In genomic region chr2:30407221-30407620, GRCm38 (mm10) we compare ENCODE assay signal across 19 mouse cellular contexts. TPM values are rescaled to one million over a fixed set of nuclear protein-coding genes. Genes with fewer than 3 reads are reported as not detected.
DNase-seq lines count a peak whose midpoint lies in the region; ATAC-seq and TF ChIP-seq lines count a peak whose summit lies in the region.
"Had no signal": no experiment of that assay in that cellular context is flagged by ENCODE, and none has a peak within 500 bp of the region (broad histone marks: within the 10 kb centered on the region; RNA-seq: fewer than 3 reads in every experiment).

No protein-coding gene starts in this region.

- no peak for TF ChIP-seq CTCF in lung, adult 2 months (IDR thresholded peaks at IDR 0.05; ENCODE audit: insufficient read depth, low read length)
- TF ChIP-seq CTCF in small intestine, adult 2 months (IDR thresholded peaks at IDR 0.05; ENCODE audit: extremely low read depth, insufficient read length, insufficient replicate concordance, low read depth, low read length), result no peak

- no peaks in the 10 kb centered on the region for H3K27me3 ChIP-seq in small intestine, adult 2 months (ENCODE audit: control insufficient read depth, insufficient read depth, low read length)
- H3K27me3 ChIP-seq: embryonic facial prominence, embryonic 12.5 days; forebrain, embryonic 15.5 days; hindbrain, embryonic 13.5 days had no signal

- peak overlapping the region; percentile 80 for H3K27ac ChIP-seq in small intestine, adult 2 months (ENCODE audit: insufficient read depth, low read depth, low read length)
- H3K27ac ChIP-seq: embryonic facial prominence, embryonic 12.5 days; forebrain, embryonic 15.5 days; heart, embryonic 10.5 days; hindbrain, embryonic 13.5 days; hindbrain, postnatal 0 days had no signal

- WGBS in lung, adult 2 months, result 85% methylated on average over 2 of the region's 2 CpGs
- 55% methylated on average over 2 of the region's 2 CpGs for WGBS in small intestine, adult 2 months

- H3K4me1 ChIP-seq in lung, adult 2 months (ENCODE audit: control insufficient read depth, insufficient read depth, low read length), result no peaks in the 10 kb centered on the region
- peaks cover 25% of the 10 kb centered on the region for H3K4me1 ChIP-seq in small intestine, adult 2 months (ENCODE audit: control insufficient read depth, insufficient read depth, insufficient read length, low read length)
- H3K4me1 ChIP-seq: embryonic facial prominence, embryonic 12.5 days; forebrain, embryonic 15.5 days; hindbrain, embryonic 13.5 days had no signal

- H3K4me3 ChIP-seq in lung, adult 2 months (replicated peaks; ENCODE audit: extremely low read depth, low read depth, low read length), result no peak overlapping the region
- H3K4me3 ChIP-seq in small intestine, adult 2 months (ENCODE audit: low read depth, low read length), result no peak overlapping the region
- H3K4me3 ChIP-seq: embryonic facial prominence, embryonic 12.5 days; forebrain, embryonic 15.5 days; heart, embryonic 10.5 days; hindbrain, embryonic 13.5 days had no signal

- no peak for TF ChIP-seq POLR2A in lung, adult 2 months (IDR thresholded peaks at IDR 0.05; ENCODE audit: borderline replicate concordance, extremely low read depth, low read depth, low read length)
- no peak for TF ChIP-seq POLR2A in small intestine, adult 2 months (IDR thresholded peaks at IDR 0.05; ENCODE audit: low read depth, low read length)

- peaks cover 56% of the 10 kb centered on the region for H3K36me3 ChIP-seq in small intestine, adult 2 months (ENCODE audit: control insufficient read depth, insufficient read depth, low read length)

- peak; percentile 36 for DNase-seq in lung, postnatal 36 days
- DNase-seq in lung, adult 2 months, result no peak
- DNase-seq in kidney, postnatal 10 days, result no peak
- no peak for DNase-seq in kidney, adult 9 months
- no peak for DNase-seq in urinary bladder, postnatal 14 days (ENCODE audit: low spot score)
- DNase-seq: adrenal gland, adult 8-10 months; cerebellum, adult 18-20 months; cerebellum, adult 9-11 months; embryo, embryonic 11 days; gastrocnemius, postnatal 25 days; heart, postnatal 14 days had no signal

- 0 out of 2 replicates have a peak, but pooled peaks have one; percentile 8 for ATAC-seq in common myeloid progenitor, adult 5-6 weeks (replicated peaks; ENCODE audit: low read depth, poor library complexity, severe bottlenecking)
- ATAC-seq in megakaryocyte, adult 5-6 weeks (ENCODE audit: poor library complexity, severe bottlenecking), result peak; percentile 27; the same call in 1 of the 2 replicates
- ATAC-seq: forebrain, embryonic 15.5 days; hindbrain, postnatal 0 days had no signal

RNA-seq across cellular contexts. Expression of gene Crat, which starts 8.4 kb away (rescaled TPM):
- polyA plus RNA-seq in lung, adult 2 months (2012; rRNA removed), result 89.2 and 103 TPM in 2 replicates
- 17.1 and 17.3 TPM in 2 replicates for total RNA-seq in common myeloid progenitor, adult 5-6 weeks (2017)
- total RNA-seq in megakaryocyte, adult 5-6 weeks (2015), result 26.2 and 29.6 TPM in 2 replicates
- total RNA-seq in megakaryocyte, adult 5-6 weeks (2017), result 13.9 and 14.2 TPM in 2 replicates
- 77.8 and 176 TPM in 2 replicates for polyA plus RNA-seq in small intestine, adult 2 months (2012; rRNA removed)

RNA-seq across cellular contexts. Expression of gene Ptpa, which starts 8.6 kb away (rescaled TPM):
- polyA plus RNA-seq in lung, adult 2 months (2012; rRNA removed), result 131 and 136 TPM in 2 replicates
- total RNA-seq in common myeloid progenitor, adult 5-6 weeks (2017), result 46.4 and 76.0 TPM in 2 replicates
- total RNA-seq in megakaryocyte, adult 5-6 weeks (2015), result 68.9 and 69.0 TPM in 2 replicates
- 44.3 and 45.9 TPM in 2 replicates for total RNA-seq in megakaryocyte, adult 5-6 weeks (2017)
- 55.4 and 102 TPM in 2 replicates for polyA plus RNA-seq in small intestine, adult 2 months (2012; rRNA removed)

RNA-seq across cellular contexts. Expression of gene Dolpp1, which starts 15.2 kb away (rescaled TPM):
- 49.1 and 55.6 TPM in 2 replicates for polyA plus RNA-seq in lung, adult 2 months (2012; rRNA removed)
- 33.9 and 35.7 TPM in 2 replicates for total RNA-seq in common myeloid progenitor, adult 5-6 weeks (2017)
- 5.3 and 6.0 TPM in 2 replicates for total RNA-seq in megakaryocyte, adult 5-6 weeks (2015)
- 11.5 and 16.8 TPM in 2 replicates for total RNA-seq in megakaryocyte, adult 5-6 weeks (2017)
- 62.0 and 199 TPM in 2 replicates for polyA plus RNA-seq in small intestine, adult 2 months (2012; rRNA removed)

RNA-seq across cellular contexts. Expression of gene Miga2, which starts 43.2 kb away (rescaled TPM):
- 28.2 and 36.1 TPM in 2 replicates for polyA plus RNA-seq in lung, adult 2 months (2012; rRNA removed)
- total RNA-seq in common myeloid progenitor, adult 5-6 weeks (2017), result 9.1 and 15.0 TPM in 2 replicates
- 2.0 and 2.1 TPM in 2 replicates for total RNA-seq in megakaryocyte, adult 5-6 weeks (2015)
- total RNA-seq in megakaryocyte, adult 5-6 weeks (2017), result 2.7 and 5.2 TPM in 2 replicates
- 28.7 and 33.4 TPM in 2 replicates for polyA plus RNA-seq in small intestine, adult 2 months (2012; rRNA removed)

RNA-seq across cellular contexts. Expression of gene Sh3glb2, which starts 48.1 kb away (rescaled TPM):
- polyA plus RNA-seq in lung, adult 2 months (2012; rRNA removed), result 132 and 136 TPM in 2 replicates
- 15.1 and 31.5 TPM in 2 replicates for total RNA-seq in common myeloid progenitor, adult 5-6 weeks (2017)
- 14.9 and 16.5 TPM in 2 replicates for total RNA-seq in megakaryocyte, adult 5-6 weeks (2015)
- 20.4 and 24.3 TPM in 2 replicates for total RNA-seq in megakaryocyte, adult 5-6 weeks (2017)
- polyA plus RNA-seq in small intestine, adult 2 months (2012; rRNA removed), result 112 and 158 TPM in 2 replicates
